Mouse (Mus musculus) thymus, postnatal 25 days (tissue): ENCODE measurements around the gene Ccz1.

ENCODE experiments used
- DNase-seq: peaks from one replicate; pipeline ENCODE4 v3.0.0; 2022

Gene Ccz1

GRCm38 (mm10) chr5:144014551-144015311, at the start of gene Ccz1:
Gene Ccz1, minus strand, starts transcription at chr5:144014877.
- peak; percentile 78 for DNase-seq

- DNase-seq = no peak
These were observed 49.4 kb upstream of the Ccz1 start for GRCm38 (mm10) chr5:144064093-144064492.

DNA sequence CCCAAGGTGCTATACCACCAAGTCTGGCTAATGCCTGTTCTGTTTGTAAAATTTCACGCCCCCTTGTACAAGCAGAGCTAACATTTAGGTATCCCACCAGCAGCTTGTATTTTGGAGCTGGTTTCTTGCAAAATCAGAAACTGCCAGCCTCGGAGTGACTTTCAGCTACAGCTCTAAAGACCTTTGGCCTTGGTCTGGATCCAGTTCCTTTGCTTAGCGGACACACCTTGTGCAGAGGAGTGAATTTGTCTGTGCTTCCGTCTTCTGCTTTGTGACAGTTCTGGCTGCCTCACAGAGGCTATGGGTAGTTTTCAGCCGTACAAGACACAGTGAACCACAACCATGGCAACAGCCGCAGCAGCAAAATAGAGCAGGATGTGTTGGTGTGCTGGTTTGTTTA, 39.7 kb upstream of the Ccz1 start:
- DNase-seq = no peak

DNA sequence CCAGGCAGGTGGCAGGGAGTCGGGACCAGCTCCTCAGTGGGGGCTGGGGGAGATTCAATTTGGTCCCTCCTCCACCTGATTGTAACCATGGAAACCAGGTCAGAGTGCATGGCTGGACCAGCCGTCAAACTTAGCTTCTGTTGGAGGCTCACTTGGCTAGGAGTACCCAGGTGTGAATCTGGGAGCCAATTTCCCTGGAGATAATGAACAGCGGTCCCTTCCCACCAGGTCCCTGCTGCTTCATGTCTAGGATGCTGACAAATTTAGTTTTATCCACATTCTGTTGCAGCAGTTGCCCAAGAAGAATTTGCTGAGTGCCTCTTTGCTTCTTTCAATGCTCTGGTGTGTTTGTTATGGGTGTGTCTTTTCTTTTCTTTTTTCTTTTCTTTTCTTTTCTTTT, 38.8 kb upstream of the Ccz1 start:
- no peak for DNase-seq

DNA sequence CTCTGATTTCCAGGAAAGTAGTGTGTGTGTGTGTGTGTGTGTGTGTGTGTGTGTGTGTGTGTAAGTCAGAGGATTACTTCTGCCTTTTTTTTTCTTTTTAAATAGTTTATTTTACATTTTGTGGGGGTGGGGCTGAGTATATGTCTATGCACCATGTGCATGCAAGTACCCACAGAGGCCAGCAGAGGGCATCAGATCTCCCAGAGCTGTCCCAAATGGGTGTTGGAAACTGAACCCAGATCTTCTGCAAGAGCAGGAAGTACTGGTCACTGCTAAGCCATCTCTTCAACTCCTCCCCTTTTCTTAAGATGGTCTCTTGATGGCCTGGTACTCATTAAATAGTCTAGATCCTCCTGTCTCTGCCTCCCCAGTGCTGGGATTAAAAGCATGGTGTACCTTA, 36.6 kb upstream of the Ccz1 start:
- DNase-seq = peak; percentile 12

GRCm38 (mm10) chr5:144049881-144050280, 35.2 kb upstream of the Ccz1 start:
- no peak for DNase-seq

DNA sequence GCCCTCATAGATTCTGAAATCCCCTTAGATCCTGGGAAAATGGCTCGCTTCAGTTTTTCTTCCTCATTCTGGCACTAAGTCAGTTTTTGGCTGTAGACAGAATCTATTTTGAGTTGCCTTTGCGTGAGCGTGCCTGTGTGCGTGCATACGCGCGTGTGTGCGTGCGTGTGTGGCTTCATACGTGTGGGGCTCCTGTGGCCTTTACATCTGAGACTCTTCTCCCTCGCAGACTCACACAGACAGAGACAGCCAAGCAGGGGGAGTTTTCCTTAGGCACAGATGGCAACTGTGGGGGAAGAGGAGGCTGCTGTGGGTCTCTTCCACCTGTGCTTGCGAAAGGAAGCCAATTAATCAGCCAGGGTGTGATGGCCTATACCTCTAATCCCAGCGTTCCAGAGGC, 32.6 kb upstream of the Ccz1 start:
- DNase-seq = no peak

DNA sequence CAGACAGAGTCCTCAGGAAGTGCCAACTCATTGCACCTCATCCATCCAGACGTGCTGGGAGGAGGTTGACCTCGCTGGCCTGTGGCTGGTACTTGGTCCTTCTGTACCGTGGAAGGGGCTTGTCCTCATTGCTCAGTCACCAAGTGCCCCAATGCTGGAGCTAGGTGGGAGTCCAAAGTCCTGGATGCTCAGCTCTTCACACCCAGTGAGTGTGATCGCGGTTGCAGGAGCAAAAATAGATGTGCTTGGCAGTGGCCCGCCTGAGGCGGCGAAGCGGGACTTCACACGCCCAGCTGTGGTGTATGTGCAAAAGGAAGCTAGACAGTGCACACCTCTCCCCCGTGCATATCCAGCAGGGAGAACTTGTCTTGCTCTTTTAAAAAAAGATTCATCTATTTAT, 28.5 kb upstream of the Ccz1 start:
- DNase-seq = no peak

GRCm38 (mm10) chr5:144040720-144041364, 26.2 kb upstream of the Ccz1 start:
- DNase-seq = peak; percentile 75

GRCm38 (mm10) chr5:144039886-144040285, 25.2 kb upstream of the Ccz1 start:
- no peak for DNase-seq

DNA sequence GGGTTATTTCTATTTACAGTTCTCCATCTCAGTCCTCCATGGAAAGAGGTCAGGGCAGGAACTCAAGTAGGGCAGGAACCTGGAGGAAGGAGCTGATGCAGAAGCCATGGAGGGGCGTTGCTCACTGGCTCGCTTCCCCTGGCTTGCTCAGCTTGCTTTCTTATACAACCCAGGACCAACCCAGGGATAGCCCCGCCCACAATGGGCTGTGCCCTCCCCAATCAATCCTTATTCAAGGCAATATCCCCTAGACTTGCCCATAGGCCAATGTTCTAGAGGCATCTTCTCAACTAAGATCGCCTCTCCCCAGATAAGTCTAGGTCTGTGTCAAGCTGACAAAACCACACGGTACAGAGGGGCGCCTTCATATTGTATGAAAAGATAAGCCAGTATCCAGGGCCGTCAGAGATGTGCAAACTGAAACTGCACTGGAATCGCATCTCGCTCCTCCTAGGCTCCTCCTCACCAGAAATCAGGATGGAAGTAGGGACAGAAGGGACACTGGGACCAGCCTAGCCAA, 24.5 kb upstream of the Ccz1 start:
- DNase-seq = no peak

GRCm38 (mm10) chr5:144036952-144037351, 22.3 kb upstream of the Ccz1 start:
- no peak for DNase-seq

GRCm38 (mm10) chr5:144034567-144034966, 19.9 kb upstream of the Ccz1 start:
- no peak for DNase-seq

DNA sequence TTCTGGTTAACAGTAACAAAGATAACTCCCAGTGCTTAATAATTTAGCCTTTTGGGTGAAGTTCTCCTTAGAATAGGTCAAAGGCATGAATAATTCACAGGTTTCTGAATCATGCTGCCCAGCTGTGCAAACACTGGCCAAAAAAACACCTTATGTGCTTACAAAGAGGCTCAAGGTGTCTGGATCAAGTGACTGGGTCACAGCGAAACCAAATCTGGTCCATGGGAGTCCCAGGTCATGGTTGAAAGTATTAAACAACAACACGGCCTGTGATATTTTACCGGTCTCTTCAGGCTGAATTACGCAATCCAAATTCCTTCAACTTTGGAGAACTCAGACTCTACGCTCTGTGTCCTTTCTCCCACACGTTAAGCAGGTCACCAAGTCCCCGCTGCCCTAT, 17.8 kb upstream of the Ccz1 start:
- DNase-seq = no peak

DNA sequence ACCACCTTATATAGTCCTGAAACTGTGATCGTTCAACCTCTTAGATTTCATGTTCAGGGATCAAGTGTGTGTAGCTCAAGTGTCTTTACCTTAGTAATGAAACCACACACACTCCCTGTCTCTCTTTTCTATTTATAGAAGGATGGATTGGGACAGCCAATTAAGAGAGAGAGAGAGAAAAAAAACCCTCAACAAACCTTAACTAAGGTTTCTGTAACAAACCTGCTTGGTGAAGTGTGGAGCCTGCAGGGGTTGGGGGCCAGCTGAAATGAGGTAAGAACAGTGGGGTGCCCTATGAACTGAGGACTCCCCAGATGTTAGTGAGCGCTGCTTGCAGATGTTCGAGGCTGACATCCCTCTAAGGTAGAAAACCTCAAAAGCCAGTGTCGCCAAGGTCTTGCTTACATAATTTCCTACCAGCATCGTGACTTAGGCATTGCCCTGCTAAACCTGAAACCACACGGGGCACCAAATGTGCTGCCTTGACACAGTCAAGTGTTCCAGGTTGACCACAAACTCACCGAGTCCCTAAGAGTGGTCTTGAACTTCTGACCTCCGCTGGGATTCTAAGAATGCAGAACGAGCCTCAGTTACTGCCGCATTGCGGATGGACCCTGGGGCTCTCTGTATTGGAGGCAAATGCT, 12.1 kb upstream of the Ccz1 start, which contains the start of gene Ocm:
Ocm (minus strand) TSS at position 51 of the 644 bp plus-strand sequence.
- DNase-seq = no peak

- no peak for DNase-seq
These were observed 1.2 kb upstream of the Ccz1 start for GRCm38 (mm10) chr5:144015845-144016244.

DNA sequence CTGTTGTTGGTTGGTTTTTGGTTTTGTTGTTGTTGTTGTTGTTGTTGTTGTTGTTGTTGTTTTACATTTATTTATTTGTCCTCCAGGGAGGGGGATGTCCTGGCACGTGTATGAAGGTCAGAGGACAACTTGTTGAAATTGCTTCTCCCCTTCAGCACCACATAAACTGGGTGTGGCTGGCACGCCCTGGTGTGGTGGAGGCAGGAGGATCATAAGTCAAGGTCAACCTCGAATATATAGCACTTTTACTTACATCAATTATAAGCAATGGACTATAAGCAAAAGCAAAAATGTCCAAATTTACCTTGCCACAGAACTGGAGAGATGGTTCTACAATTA, 604 bp upstream of the Ccz1 start:
- DNase-seq = no peak

DNA sequence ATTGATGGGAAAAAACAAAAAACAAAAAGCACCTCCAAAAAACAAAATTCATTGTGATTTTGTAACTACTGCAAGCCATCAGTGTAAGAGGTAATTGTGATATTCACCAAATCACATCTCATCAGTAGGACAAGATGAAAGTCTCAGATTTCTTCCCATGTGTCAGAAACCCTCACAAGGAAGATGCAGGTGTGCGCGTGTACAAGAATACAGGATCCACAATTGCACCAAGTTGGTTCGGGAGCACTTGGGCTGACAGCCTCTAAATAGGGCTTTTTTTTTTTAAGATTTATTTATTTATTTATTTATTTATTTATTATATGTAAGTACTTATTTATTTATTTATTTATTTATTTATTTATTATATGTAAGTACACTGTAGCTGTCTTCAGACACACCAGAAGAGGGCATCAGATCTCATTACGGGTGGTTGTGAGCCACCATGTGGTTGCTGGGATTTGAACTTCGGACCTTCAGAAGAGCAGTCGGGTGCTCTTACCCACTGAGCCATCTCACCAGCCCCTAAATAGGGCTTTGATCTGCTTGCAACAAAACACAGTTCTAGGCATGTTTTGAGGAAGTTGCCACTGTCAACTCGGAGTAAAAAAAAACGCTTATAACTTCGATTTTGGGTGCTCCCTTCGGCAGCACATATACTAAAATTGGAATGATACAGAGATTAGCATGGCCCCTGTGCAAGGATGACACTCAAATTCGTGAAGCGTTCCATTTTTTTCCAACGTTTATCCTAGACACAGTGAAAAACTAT, 1.1 kb downstream of the Ccz1 start:
- DNase-seq = peak; percentile 12

- no peak for DNase-seq
These were observed 12.1 kb downstream of the Ccz1 start for GRCm38 (mm10) chr5:144002461-144003192.

DNA sequence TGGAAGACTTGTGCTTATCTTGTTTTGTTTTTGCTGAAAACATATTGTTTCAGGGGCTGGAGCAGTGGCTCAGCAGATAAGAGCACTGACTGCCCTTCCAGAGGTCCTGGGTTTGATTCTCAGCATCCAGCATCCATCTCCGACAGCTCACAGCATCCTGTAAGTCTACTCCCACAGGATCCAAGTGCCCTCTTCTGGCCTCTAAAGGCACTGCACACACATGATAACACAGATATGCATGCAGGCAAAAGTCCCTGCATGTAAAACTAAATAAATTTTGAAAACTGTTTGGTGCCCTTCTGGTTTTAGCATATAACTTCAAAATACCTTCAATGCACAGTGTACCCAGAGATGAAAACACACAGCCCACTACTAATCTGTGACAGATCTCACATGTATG, 15.3 kb downstream of the Ccz1 start:
- DNase-seq = no peak

DNA sequence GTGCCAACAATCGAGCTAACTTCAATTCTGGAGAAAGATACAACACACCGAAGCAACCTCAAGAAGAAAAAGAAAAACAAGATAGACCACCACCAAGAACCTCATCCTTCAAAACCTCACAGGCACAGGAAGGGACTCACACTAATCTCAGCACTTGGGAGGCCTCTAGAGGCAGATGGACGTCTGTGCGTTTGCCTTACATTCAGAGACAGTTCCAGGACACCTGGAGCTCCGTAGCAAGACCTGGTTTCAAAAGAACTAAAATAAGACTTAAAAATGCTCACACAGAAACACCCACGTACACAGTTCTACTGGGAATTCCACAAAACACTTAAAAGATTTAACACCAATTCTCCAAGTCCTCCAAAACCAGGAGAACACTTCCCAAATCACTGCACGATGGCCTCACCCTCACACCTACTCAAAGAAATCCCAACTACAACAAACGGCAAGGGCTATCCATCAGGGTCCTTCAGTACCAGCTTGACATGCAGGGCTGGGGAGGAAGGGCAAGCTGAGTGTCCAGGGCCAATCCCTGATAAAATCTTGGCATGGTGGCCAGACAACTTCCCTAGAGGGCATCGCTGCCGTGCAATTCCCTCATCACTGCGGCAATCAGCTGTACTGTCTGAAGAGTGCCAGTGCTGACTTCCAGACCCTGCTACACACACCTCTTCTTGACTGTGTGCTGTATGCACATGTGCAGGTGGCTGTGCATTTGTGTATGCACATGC, 19.9 kb downstream of the Ccz1 start:
- no peak for DNase-seq

- no peak for DNase-seq
These were observed 20.8 kb downstream of the Ccz1 start for GRCm38 (mm10) chr5:143993849-143994248.
